Mouse (Mus musculus) stomach, postnatal 0 days (tissue): Measurements from ENCODE around the gene Sned1.

Experiments used
- CTCF ChIP-seq: IDR thresholded peaks from 2 replicates; pipeline ENCODE4 v1.5.1; 2016; ENCODE audit warnings: antibody characterized with exemption, low read depth, mild to moderate bottlenecking, moderate library complexity
- EP300 ChIP-seq: optimal IDR thresholded peaks from 2 replicates; pipeline ENCODE3; 2016; ENCODE audit warnings: antibody characterized with exemption

DNA sequence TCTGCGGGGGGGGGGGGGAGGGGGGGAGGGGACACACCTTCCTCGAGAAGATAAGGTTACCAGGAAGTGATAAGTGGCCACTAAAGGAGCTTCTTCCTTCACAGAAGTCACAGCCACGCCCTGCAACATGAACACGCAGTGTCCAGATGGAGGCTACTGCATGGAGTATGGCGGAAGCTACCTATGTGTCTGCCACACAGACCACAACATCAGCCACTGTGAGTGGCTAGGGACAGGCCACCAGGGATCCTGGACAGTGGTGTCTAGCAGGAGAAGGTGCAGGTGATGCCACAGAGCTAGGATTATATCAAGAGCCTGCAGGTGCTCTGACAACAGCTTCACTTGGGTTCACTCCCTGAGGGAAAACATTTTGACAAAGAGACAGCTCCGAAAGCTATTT is 36.1 kb downstream of the Sned1 start:
- TF ChIP-seq CTCF: no peak
- TF ChIP-seq EP300: no peak
